Mouse (Mus musculus) limb, embryonic 11.5 days (tissue): ENCODE measurements around the gene Lif. TPM values are rescaled to one million over a fixed set of nuclear protein-coding genes. Genes with fewer than 3 reads are reported as not detected.

Experiments used
- ATAC-seq: fragments of 200-750 bp; cut with Nextera tagmentation; 2 replicates; pipeline ENCODE4 v1.8.0; 2017; ENCODE audit warnings: low read depth; ENCODE audit not compliant: insufficient number of reproducible peaks, low FRiP score, low TSS enrichment
- DNase-seq: peaks from one replicate; pipeline ENCODE4 v3.0.0-alpha.2; 2015; ENCODE audit warnings: low spot score
- H3K27ac ChIP-seq: fragments of 300-500 bp; sonication (generic); replicated peaks from 2 replicates; pipeline ENCODE4 v1.5.1; 2014; ENCODE audit warnings: low read depth, mild to moderate bottlenecking, low read length
- H3K27me3 ChIP-seq: fragments of 300-500 bp; sonication (generic); 2 replicates; pipeline ENCODE4 v1.6.1; 2014; ENCODE audit warnings: mild to moderate bottlenecking, low read length, mixed read lengths; ENCODE audit not compliant: control insufficient read depth, insufficient read depth
- H3K36me3 ChIP-seq: fragments of 300-500 bp; sonication (generic); 2 replicates; pipeline ENCODE4 v1.6.1; 2014; ENCODE audit warnings: mild to moderate bottlenecking, low read length, moderate library complexity, mixed read lengths; ENCODE audit not compliant: control insufficient read depth, insufficient read depth
- H3K4me1 ChIP-seq: fragments of 300-500 bp; sonication (generic); 2 replicates; pipeline ENCODE4 v1.6.1; 2014; ENCODE audit warnings: low read length, mixed read lengths; ENCODE audit not compliant: control insufficient read depth, insufficient read depth
- H3K4me2 ChIP-seq: fragments of 300-500 bp; sonication (generic); 2 replicates; pipeline ENCODE4 v1.6.1; 2014; ENCODE audit warnings: low read depth, mild to moderate bottlenecking, moderate library complexity; ENCODE audit not compliant: severe bottlenecking
- H3K4me3 ChIP-seq: fragments of 300-500 bp; sonication (generic); 2 replicates; pipeline ENCODE4 v1.5.1; 2014; ENCODE audit warnings: low read depth, low read length
- H3K9ac ChIP-seq: fragments of 300-500 bp; sonication (generic); 2 replicates; pipeline ENCODE4 v1.6.1; 2014; ENCODE audit warnings: mild to moderate bottlenecking, low read length
- H3K9me3 ChIP-seq: fragments of 300-500 bp; sonication (generic); 2 replicates; pipeline ENCODE4 v1.6.1; 2016; ENCODE audit warnings: low read length; ENCODE audit not compliant: control insufficient read depth
- WGBS: fragments of 180-500 bp; shearing (Covaris S2); extraction: QIAGEN DNeasy Blood & Tissue Kit; methylation state at CpG from one replicate; pipeline ENCODE4 v1.1.7; 2014; 5-methylcytosine and 5-hydroxymethylcytosine counted together
- polyA plus RNA-seq: library from polyadenylated mRNA; unstranded; fragments of >200 nt; fragmentation: Nextera tagmentation; extraction: Ambion mirVana; gene quantifications from 2 replicates; pipeline ENCODE4 v1.2.1, GENCODE M21; 2014

Lif gene
- polyA plus RNA-seq, 1 experiment from 2014 or later, result 0.05 TPM

- Histone ChIP-seq H3K27ac (no peak overlapping the region), H3K4me3 (no peak overlapping the region), H3K4me1 (peaks cover 22% of the 10 kb centered on the region), H3K4me2 (no peak overlapping the region), H3K9me3 (no peaks in the 10 kb centered on the region), H3K36me3 (no peaks in the 10 kb centered on the region), H3K9ac (no peak overlapping the region), H3K27me3 (no peaks in the 10 kb centered on the region)
- 47% methylated on average over 12 of the region's 12 CpGs for WGBS
- DNase-seq (peak; percentile 33), ATAC-seq (no peak)
These were observed 41.8 kb downstream of the Lif start for GRCm38 (mm10) chr11:4299191-4299590.

- Histone ChIP-seq H3K4me2 (no peak overlapping the region), H3K36me3 (no peaks in the 10 kb centered on the region), H3K4me1 (peaks cover 21% of the 10 kb centered on the region), H3K4me3 (no peak overlapping the region), H3K9me3 (no peaks in the 10 kb centered on the region), H3K9ac (no peak overlapping the region), H3K27me3 (no peaks in the 10 kb centered on the region), H3K27ac (no peak overlapping the region; the same call in 1 of the 2 replicates)
- DNase-seq (no peak), ATAC-seq (no peak)
- WGBS, result 72% methylated on average over 14 of the region's 14 CpGs
These were observed 42.5 kb downstream of the Lif start for GRCm38 (mm10) chr11:4299735-4300474.

- ATAC-seq, result no peak
- no peak overlapping the region for H3K27ac ChIP-seq
- no peaks in the 10 kb centered on the region for H3K27me3 ChIP-seq
- H3K9me3 ChIP-seq, result no peaks in the 10 kb centered on the region
- 81% methylated on average over 3 of the region's 3 CpGs for WGBS
- no peak overlapping the region for H3K4me2 ChIP-seq
- H3K36me3 ChIP-seq, result no peaks in the 10 kb centered on the region
- no peak overlapping the region for H3K4me3 ChIP-seq
- no peak for DNase-seq
- H3K9ac ChIP-seq, result no peak overlapping the region
- peaks cover 16% of the 10 kb centered on the region for H3K4me1 ChIP-seq
These were observed 43.3 kb downstream of the Lif start for GRCm38 (mm10) chr11:4300683-4301082.

GRCm38 (mm10) chr11:4302363-4302913, 45.1 kb downstream of the Lif start:
- DNase-seq, result peak; percentile 37
- Histone ChIP-seq H3K9me3 (no peaks in the 10 kb centered on the region), H3K4me1 (peaks cover 16% of the 10 kb centered on the region), H3K4me3 (no peak overlapping the region), H3K4me2 (no peak overlapping the region), H3K27me3 (no peaks in the 10 kb centered on the region), H3K36me3 (no peaks in the 10 kb centered on the region), H3K9ac (peak overlapping the region; percentile 28; the same call in 1 of the 2 replicates), H3K27ac (0 out of 2 replicates have a peak overlapping the region, but pooled peaks have one; percentile 2)
- 12% methylated on average over 5 of the region's 5 CpGs for WGBS
- no peak for ATAC-seq

GRCm38 (mm10) chr11:4303033-4303432, 45.7 kb downstream of the Lif start:
- H3K9me3 ChIP-seq, result no peaks in the 10 kb centered on the region
- H3K27me3 ChIP-seq, result no peaks in the 10 kb centered on the region
- H3K4me1 ChIP-seq, result peaks cover 19% of the 10 kb centered on the region
- DNase-seq (no peak), ATAC-seq (no peak)
- H3K36me3 ChIP-seq, result no peaks in the 10 kb centered on the region
- H3K9ac ChIP-seq, result no peak overlapping the region
- H3K4me2 ChIP-seq, result no peak overlapping the region
- H3K27ac ChIP-seq, result no peak overlapping the region
- WGBS, result 80% methylated on average over 9 of the region's 9 CpGs
- H3K4me3 ChIP-seq, result no peak overlapping the region

DNA sequence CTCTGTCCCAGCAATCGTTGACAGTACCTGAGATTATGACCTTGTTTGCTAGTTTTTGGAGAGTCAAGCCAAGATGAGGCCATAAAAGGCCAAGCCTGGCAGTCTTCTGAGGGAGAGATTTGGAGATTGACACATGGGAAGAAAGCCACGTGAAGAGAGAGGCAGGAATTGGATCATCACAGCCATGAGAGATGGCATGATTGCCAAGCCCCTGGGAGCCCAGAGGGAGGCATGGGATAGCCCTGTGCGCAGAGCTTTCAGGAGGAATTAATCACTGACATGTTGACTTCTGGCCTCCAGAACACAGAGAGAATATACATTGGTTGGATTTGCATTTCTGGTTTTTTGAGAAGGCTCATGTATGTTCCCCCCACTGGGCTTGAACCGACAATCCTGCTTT, 46.8 kb downstream of the Lif start:
- Histone ChIP-seq H3K4me1 (peaks cover 20% of the 10 kb centered on the region), H3K9me3 (no peaks in the 10 kb centered on the region), H3K4me3 (no peak overlapping the region), H3K9ac (no peak overlapping the region), H3K4me2 (no peak overlapping the region), H3K27me3 (no peaks in the 10 kb centered on the region), H3K27ac (no peak overlapping the region), H3K36me3 (no peaks in the 10 kb centered on the region)
- DNase-seq, result no peak
- WGBS, result 67% methylated on average over 4 of the region's 4 CpGs
- ATAC-seq, result no peak

DNA sequence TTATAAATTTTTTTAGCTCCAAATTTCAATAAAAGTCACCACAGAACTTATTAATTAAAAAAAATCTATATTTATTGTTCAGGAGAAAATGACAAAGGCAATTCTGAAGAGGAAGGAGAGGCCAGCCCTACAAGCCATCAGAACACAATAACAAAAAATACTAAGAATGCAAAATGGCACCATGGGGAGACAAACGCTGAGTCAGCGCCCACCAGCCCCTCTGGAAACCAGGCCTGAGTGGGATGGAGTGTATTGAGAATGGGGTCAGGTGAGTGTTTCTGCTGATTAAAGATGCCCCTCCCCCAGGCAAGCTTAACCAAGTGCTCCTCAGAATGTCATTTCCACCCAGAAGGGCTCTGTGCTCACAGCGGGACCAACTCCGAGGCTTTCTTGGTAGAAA, 47.7 kb downstream of the Lif start:
- H3K4me1 ChIP-seq, result peaks cover 20% of the 10 kb centered on the region
- no peak overlapping the region for H3K27ac ChIP-seq
- H3K36me3 ChIP-seq, result no peaks in the 10 kb centered on the region
- H3K4me2 ChIP-seq, result no peak overlapping the region
- ATAC-seq (no peak), DNase-seq (no peak)
- no peaks in the 10 kb centered on the region for H3K27me3 ChIP-seq
- no peak overlapping the region for H3K9ac ChIP-seq
- H3K9me3 ChIP-seq, result no peaks in the 10 kb centered on the region
- no peak overlapping the region for H3K4me3 ChIP-seq
- WGBS, result 96% methylated on average over 4 of the region's 4 CpGs

DNA sequence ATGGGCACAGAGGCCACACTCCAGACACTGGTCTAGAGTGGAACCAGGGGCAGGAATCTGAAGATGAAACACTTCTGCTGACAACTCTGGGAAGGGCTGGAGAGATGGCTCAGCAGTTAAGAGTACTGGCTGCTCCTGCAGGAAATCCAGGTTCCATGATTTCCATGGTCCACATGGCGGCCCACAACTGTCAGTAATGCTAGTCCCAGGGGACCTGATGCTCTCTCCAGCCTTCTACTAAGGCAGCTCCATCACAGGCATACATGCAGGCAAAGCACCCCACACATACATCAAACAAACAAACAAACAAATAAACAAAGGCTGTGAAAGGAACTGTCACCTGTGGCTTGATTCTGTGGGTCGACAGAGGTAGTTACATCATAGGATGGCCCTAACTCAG, 48.7 kb downstream of the Lif start:
- peaks cover 20% of the 10 kb centered on the region for H3K4me1 ChIP-seq
- no peak overlapping the region for H3K9ac ChIP-seq
- no peak overlapping the region for H3K27ac ChIP-seq
- DNase-seq, result no peak
- no peaks in the 10 kb centered on the region for H3K36me3 ChIP-seq
- WGBS, result 82% methylated on average over 2 of the region's 2 CpGs
- no peaks in the 10 kb centered on the region for H3K9me3 ChIP-seq
- H3K4me2 ChIP-seq, result no peak overlapping the region
- no peaks in the 10 kb centered on the region for H3K27me3 ChIP-seq
- no peak overlapping the region for H3K4me3 ChIP-seq
- ATAC-seq, result no peak
